Mouse (Mus musculus) bone marrow macrophage, adult 2 months (primary cell): ENCODE data around the gene Raet1d. TPM values are rescaled to one million over a fixed set of nuclear protein-coding genes. Genes with fewer than 3 reads are reported as not detected.
"Not testable (repeated sequence)": the region's sequence is repeated elsewhere in the genome, so short reads cannot be mapped to it uniquely, and the experiment has no call there.

Experiments used
- H3K27ac ChIP-seq: 2 replicates; pipeline ENCODE4 v1.5.1; 2012; ENCODE audit warnings: low read depth, low read length; ENCODE audit not compliant: insufficient read depth
- H3K4me1 ChIP-seq: 2 replicates; pipeline ENCODE4 v1.6.1; 2012; ENCODE audit warnings: low read length; ENCODE audit not compliant: control insufficient read depth, insufficient read depth
- H3K4me3 ChIP-seq: 2 replicates; pipeline ENCODE4 v1.5.1; 2012; ENCODE audit warnings: mild to moderate bottlenecking, low read length, moderate library complexity; ENCODE audit not compliant: insufficient read depth
- CTCF ChIP-seq: IDR thresholded peaks from 2 replicates; pipeline ENCODE4 v1.5.1; 2012; ENCODE audit warnings: low read depth, mild to moderate bottlenecking, low read length, moderate library complexity
- POLR2A ChIP-seq: IDR thresholded peaks from 2 replicates; pipeline ENCODE4 v1.6.1; 2012; ENCODE audit warnings: mild to moderate bottlenecking, low read depth, low read length, borderline replicate concordance
- polyA plus RNA-seq: library from polyadenylated mRNA; stranded (reverse); fragments of >200 nt; gene quantifications from 2 replicates; pipeline ENCODE4 v1.2.4, GENCODE M21; 2012; ENCODE audit not compliant: missing spikeins, insufficient read depth, insufficient read length

Raet1d gene
- 4.6 TPM in 2 replicates for polyA plus RNA-seq

DNA sequence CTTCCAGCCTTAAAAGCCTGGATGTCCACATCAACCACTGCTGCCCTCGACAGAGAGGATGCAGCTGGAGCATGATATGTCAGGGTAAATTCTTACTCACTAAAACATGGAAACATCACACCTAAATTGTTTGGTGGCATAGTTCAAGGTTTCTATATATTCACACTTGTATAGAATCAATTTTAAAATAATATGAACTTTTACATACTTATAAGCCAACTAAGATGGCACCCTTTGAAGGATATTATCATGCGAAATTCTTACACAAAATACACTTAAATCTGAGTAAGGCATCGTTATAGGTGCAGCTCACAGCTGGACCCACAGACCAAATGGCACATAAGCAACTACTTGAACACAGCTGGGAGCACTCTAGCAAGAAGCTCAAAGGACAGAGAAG, at the start of gene Raet1d:
TSS of gene Raet1d (plus strand) at position 301 of the 400 bp plus-strand sequence.
- not testable (repeated sequence) for H3K27ac ChIP-seq, H3K4me3 ChIP-seq, H3K4me1 ChIP-seq

DNA sequence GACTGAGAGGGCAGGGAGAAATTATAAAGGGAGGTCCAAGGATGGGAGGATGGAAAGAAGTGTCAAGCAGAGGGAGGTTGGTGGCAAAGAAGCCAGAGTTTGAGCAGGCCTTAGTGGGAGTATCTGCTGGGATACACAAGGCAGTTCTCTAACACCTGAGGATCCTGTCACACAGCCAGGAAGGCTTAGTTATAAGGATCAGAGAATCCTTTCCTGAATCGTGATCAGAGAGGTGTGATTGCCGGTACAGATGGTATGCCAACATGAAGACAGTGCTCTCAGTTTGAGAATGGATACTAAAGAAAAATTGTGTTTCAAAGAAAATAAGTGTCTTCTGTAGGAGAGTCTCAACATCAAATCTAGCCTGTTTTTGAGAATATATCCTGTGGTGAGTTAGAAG, 37.5 kb upstream of the Raet1d start:
- TF ChIP-seq POLR2A (no peak), CTCF (no peak)
- Histone ChIP-seq H3K27ac (no peak overlapping the region), H3K4me1 (no peaks in the 10 kb centered on the region), H3K4me3 (no peak overlapping the region)

GRCm38 (mm10) chr10:22345721-22346120, 14.6 kb upstream of the Raet1d start:
- not testable (repeated sequence) for H3K4me1 ChIP-seq, H3K27ac ChIP-seq, H3K4me3 ChIP-seq

DNA sequence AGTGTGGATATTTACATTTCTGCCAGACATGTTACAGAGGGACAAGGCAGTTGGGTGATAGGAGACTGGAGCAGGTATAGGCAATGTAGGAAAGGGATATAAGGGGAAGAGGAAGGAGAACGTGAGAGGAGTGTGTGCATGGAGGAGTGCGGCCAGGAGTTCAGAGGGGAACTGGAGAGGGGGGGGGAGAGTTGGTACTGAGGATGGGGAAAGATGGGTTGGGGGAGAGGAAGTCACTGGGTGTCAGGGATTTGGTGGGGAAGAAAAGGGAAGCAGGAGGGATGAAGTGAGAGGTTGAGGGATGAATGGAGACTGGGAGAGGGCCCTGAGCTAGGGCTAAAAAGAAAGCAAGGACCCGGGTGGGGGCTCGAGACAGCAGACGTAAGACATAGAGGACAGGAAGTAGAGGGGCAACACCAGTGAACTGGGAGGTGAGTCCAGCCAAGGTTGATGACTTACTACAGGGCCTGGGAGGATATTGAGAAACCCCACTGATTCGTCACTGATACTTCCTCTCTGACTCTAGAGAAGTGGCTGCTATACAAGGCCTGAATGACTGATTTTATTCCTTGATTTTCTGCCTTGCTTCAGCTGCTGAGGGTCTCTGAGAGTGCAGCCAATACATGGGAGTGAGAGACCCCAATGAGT, 6.7 kb upstream of the Raet1d start:
- H3K4me3 ChIP-seq, result not testable (repeated sequence)
- peaks cover 12% of the 10 kb centered on the region for H3K4me1 ChIP-seq
- peak overlapping the region; percentile 46; the same call in 1 of the 2 replicates for H3K27ac ChIP-seq

- Histone ChIP-seq H3K27ac (peak overlapping the region; percentile 46; the same call in 1 of the 2 replicates), H3K4me1 (peaks cover 12% of the 10 kb centered on the region)
- H3K4me3 ChIP-seq, result not testable (repeated sequence)
Observed at GRCm38 (mm10) chr10:22354196-22354574, 6.2 kb upstream of the Raet1d start.

DNA sequence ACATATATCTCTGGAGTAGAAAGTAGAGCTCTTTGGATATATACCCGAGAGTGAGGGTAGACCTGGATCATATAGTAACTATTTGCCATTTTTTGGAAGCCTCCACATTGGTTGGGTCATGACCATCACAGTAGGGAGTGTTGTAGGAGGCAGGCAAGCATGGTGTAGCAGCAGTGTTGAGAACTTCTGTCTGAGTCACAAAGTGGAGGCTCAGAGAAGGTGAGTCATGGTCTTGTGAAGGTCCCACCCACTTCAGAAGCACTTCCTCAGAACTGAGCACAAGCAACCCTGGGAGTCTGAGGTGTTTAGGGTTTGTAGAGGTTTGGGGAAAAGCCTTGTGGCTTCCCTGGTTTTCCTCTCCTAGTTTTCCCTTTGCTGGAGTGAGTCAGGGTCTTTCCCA, 3.0 kb upstream of the Raet1d start:
- not testable (repeated sequence) for H3K4me3 ChIP-seq, H3K27ac ChIP-seq
- peaks cover 15% of the 10 kb centered on the region for H3K4me1 ChIP-seq

- H3K27ac ChIP-seq, H3K4me3 ChIP-seq, H3K4me1 ChIP-seq: not testable (repeated sequence)
Observed at GRCm38 (mm10) chr10:22360957-22361356, 605 bp downstream of the Raet1d start.

DNA sequence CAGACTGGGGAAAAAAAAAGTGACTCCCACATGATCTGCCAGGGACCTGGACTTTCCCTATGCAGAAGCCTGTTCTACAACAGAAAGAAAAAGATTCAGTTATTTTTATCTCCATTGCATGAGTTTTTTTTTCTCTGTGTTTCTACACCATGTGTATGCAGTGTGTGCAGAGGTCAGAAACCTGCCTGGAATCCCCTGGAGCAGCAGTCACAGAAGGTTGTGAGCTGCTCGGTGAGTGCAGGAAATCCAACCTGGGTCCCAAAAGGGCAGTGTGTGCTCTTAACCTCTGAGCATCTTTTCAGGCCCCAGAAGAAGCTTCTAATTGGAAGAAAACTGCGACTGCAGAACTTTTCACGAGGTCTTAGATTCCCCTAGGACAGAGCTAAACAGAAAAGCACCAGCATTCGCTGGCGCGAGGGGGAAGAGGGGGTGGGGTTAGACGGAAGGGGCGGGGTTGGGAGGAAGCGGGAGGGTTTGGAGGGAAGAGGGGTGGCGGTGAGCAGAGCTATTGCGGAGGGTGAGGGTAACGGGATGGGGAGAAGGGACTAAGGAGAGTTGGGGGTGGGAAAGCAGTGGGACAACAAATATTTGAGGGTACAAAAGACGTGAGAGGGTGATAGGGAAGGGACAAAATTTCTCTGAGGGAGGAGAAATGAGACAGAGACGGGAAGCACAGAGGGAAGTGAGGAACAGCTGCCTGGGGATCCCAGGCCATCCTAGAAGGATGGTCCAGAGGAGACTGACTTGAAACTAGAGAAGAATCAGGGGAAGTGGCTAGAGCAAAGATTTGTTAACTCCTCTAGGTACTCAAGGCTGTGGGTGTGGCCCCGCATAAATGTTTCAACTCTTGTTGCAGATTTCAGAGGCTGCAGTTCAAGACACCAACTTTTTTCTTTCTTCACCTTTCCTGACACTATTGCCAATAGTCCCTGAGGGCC, 1.3 kb downstream of the Raet1d start:
- peak overlapping the region; percentile 14; the same call in 1 of the 2 replicates for H3K4me3 ChIP-seq
- H3K4me1 ChIP-seq, result not testable (repeated sequence)

DNA sequence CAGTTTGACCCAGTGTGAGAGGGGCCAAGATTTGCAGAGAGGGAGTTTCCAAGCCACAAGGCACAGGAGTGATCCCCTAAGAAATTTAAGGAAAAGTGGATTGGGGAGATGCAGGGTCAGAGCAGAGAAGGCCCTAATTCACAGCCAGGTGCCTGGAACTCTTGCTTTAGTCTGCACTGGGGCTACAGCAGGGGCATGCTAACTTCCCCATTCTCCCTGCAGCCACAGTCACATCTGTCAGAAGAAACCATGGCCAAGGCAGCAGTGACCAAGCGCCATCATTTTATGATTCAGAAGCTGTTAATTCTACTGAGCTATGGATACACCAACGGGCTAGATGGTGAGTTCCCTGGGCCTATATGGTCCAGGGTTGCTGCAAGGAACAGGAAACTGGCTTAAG, 2.1 kb downstream of the Raet1d start:
- not testable (repeated sequence) for H3K4me3 ChIP-seq, H3K4me1 ChIP-seq, H3K27ac ChIP-seq

More for the DNA sequence above, 1.3 kb downstream of the Raet1d start:
- H3K27ac ChIP-seq, result not testable (repeated sequence)

- not testable (repeated sequence) for H3K27ac ChIP-seq, H3K4me1 ChIP-seq, H3K4me3 ChIP-seq
Observed at GRCm38 (mm10) chr10:22364915-22365314, 4.6 kb downstream of the Raet1d start.

DNA sequence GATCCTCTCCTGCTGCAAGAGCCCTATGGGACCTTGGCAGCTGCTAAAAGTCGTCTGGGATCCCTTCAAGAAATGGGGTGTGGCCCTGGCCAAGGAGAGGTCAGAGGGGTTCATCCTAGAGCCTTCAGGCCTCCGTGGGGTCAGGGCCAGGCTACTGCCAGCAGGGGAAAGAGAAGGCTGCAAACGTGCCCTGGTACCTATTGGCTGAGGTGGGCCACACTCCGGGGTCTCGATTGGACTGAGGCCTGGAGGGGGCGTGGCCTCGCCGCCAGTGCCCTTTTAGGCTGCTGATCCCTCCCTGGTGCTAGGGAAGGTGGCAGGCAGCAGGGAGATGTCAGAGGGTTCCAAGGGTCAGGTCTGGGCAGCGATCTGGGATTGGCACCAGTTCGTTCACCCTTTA, 20.9 kb downstream of the Raet1d start:
- H3K27ac ChIP-seq, H3K4me3 ChIP-seq: not testable (repeated sequence)

GRCm38 (mm10) chr10:22390146-22390545, 29.8 kb downstream of the Raet1d start:
- H3K4me1 ChIP-seq, H3K27ac ChIP-seq, H3K4me3 ChIP-seq: not testable (repeated sequence)

More for the DNA sequence above, 20.9 kb downstream of the Raet1d start:
- not testable (repeated sequence) for H3K4me1 ChIP-seq

DNA sequence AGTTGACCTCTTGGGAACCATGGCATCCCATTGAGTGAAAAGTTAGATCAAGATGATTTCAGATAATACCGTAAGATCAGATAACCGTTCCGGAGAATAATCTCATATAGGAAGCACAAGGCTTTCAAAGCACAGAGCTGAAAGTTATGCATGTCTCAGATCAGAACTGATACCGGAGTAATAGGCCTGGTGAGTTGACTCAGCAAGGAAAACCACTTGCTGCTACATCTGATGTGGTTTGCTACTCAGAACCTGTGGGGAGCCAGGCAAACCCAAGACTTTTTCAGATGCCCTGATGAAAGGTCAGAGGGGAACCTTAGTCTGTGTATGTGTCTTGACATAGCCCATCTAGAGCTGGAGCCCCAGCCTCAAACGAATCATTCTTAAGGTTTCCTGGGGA, 31.3 kb downstream of the Raet1d start:
- H3K4me1 ChIP-seq, H3K4me3 ChIP-seq, H3K27ac ChIP-seq: not testable (repeated sequence)

GRCm38 (mm10) chr10:22393028-22393824, 32.9 kb downstream of the Raet1d start:
- not testable (repeated sequence) for H3K4me3 ChIP-seq, H3K4me1 ChIP-seq, H3K27ac ChIP-seq

GRCm38 (mm10) chr10:22396680-22397079, 36.3 kb downstream of the Raet1d start:
- H3K4me3 ChIP-seq, H3K4me1 ChIP-seq, H3K27ac ChIP-seq: not testable (repeated sequence)
